Mouse (Mus musculus): ENCODE data around the gene Prkar1a. TPM values are rescaled to one million over a fixed set of nuclear protein-coding genes. Genes with fewer than 3 reads are reported as not detected.
A peak's percentile ranks its signal among the peaks of the same experiment; 100 is the strongest.
"Not testable (repeated sequence)": the region's sequence is repeated elsewhere in the genome, so short reads cannot be mapped to it uniquely, and the experiment has no call there.

The Prkar1a gene
- polyA plus RNA-seq, 1 experiment: 415 TPM

- H3K27ac ChIP-seq (ENCODE audit: insufficient read depth, low read length): no peak overlapping the region
- no peak overlapping the region for H3K4me3 ChIP-seq (ENCODE audit: insufficient read depth, low read length)
- no peaks in the 10 kb centered on the region for H3K4me1 ChIP-seq (ENCODE audit: control insufficient read depth, insufficient read depth, low read length)
- TF ChIP-seq POLR2A (IDR thresholded peaks at IDR 0.05; ENCODE audit: extremely low read depth, insufficient read depth, low read length): no peak
- TF ChIP-seq CTCF (IDR thresholded peaks at IDR 0.05; ENCODE audit: extremely low read depth, insufficient read depth, low read length): no peak
Observed at GRCm38 (mm10) chr11:109616352-109616751, 32.9 kb upstream of the Prkar1a start.

GRCm38 (mm10) chr11:109616766-109617165 lies 32.4 kb upstream of the Prkar1a start:
- no peak overlapping the region for H3K4me3 ChIP-seq (ENCODE audit: insufficient read depth, low read length)
- no peaks in the 10 kb centered on the region for H3K4me1 ChIP-seq (ENCODE audit: control insufficient read depth, insufficient read depth, low read length)
- TF ChIP-seq POLR2A (IDR thresholded peaks at IDR 0.05; ENCODE audit: extremely low read depth, insufficient read depth, low read length) (no peak), CTCF (IDR thresholded peaks at IDR 0.05; ENCODE audit: extremely low read depth, insufficient read depth, low read length) (no peak)
- no peak overlapping the region for H3K27ac ChIP-seq (ENCODE audit: insufficient read depth, low read length)

- peak; percentile 60 for TF ChIP-seq CTCF (IDR thresholded peaks at IDR 0.05; ENCODE audit: extremely low read depth, insufficient read depth, low read length)
- not testable (repeated sequence) for H3K27ac ChIP-seq (ENCODE audit: insufficient read depth, low read length); H3K4me3 ChIP-seq (ENCODE audit: insufficient read depth, low read length); H3K4me1 ChIP-seq (ENCODE audit: control insufficient read depth, insufficient read depth, low read length)
Observed at GRCm38 (mm10) chr11:109619055-109619454, 30.1 kb upstream of the Prkar1a start.

GRCm38 (mm10) chr11:109620356-109620755 lies 28.8 kb upstream of the Prkar1a start:
- no peaks in the 10 kb centered on the region for H3K4me1 ChIP-seq (ENCODE audit: control insufficient read depth, insufficient read depth, low read length)
- no peak overlapping the region for H3K4me3 ChIP-seq (ENCODE audit: insufficient read depth, low read length)
- TF ChIP-seq POLR2A (IDR thresholded peaks at IDR 0.05; ENCODE audit: extremely low read depth, insufficient read depth, low read length): no peak
- TF ChIP-seq CTCF (IDR thresholded peaks at IDR 0.05; ENCODE audit: extremely low read depth, insufficient read depth, low read length): no peak
- H3K27ac ChIP-seq (ENCODE audit: insufficient read depth, low read length): no peak overlapping the region

- no peak overlapping the region for H3K4me3 ChIP-seq (ENCODE audit: insufficient read depth, low read length)
- H3K27ac ChIP-seq (ENCODE audit: insufficient read depth, low read length): no peak overlapping the region
- peak; percentile 35; the same call in 1 of the 2 replicates for TF ChIP-seq CTCF (IDR thresholded peaks at IDR 0.05; ENCODE audit: extremely low read depth, insufficient read depth, low read length)
- TF ChIP-seq POLR2A (IDR thresholded peaks at IDR 0.05; ENCODE audit: extremely low read depth, insufficient read depth, low read length): no peak
- H3K4me1 ChIP-seq (ENCODE audit: control insufficient read depth, insufficient read depth, low read length): no peaks in the 10 kb centered on the region
Observed at GRCm38 (mm10) chr11:109621183-109621582, 28.0 kb upstream of the Prkar1a start.

- H3K4me1 ChIP-seq (ENCODE audit: control insufficient read depth, insufficient read depth, low read length): no peaks in the 10 kb centered on the region
- H3K27ac ChIP-seq (ENCODE audit: insufficient read depth, low read length): no peak overlapping the region
- H3K4me3 ChIP-seq (ENCODE audit: insufficient read depth, low read length): no peak overlapping the region
- TF ChIP-seq POLR2A (IDR thresholded peaks at IDR 0.05; ENCODE audit: extremely low read depth, insufficient read depth, low read length) (no peak), CTCF (IDR thresholded peaks at IDR 0.05; ENCODE audit: extremely low read depth, insufficient read depth, low read length) (no peak)
Observed at GRCm38 (mm10) chr11:109622518-109623037, 26.6 kb upstream of the Prkar1a start.

- Histone ChIP-seq H3K4me1 (ENCODE audit: control insufficient read depth, insufficient read depth, low read length) (no peaks in the 10 kb centered on the region), H3K27ac (ENCODE audit: insufficient read depth, low read length) (no peak overlapping the region), H3K4me3 (ENCODE audit: insufficient read depth, low read length) (no peak overlapping the region)
- TF ChIP-seq CTCF (IDR thresholded peaks at IDR 0.05; ENCODE audit: extremely low read depth, insufficient read depth, low read length) (no peak), POLR2A (IDR thresholded peaks at IDR 0.05; ENCODE audit: extremely low read depth, insufficient read depth, low read length) (no peak)
Observed at GRCm38 (mm10) chr11:109623238-109623637, 26.0 kb upstream of the Prkar1a start.

GRCm38 (mm10) chr11:109627648-109628047 lies 21.6 kb upstream of the Prkar1a start:
- peaks cover 2% of the 10 kb centered on the region; the same call in 1 of the 2 replicates for H3K4me1 ChIP-seq (ENCODE audit: control insufficient read depth, insufficient read depth, low read length)
- TF ChIP-seq POLR2A (IDR thresholded peaks at IDR 0.05; ENCODE audit: extremely low read depth, insufficient read depth, low read length) (no peak), CTCF (IDR thresholded peaks at IDR 0.05; ENCODE audit: extremely low read depth, insufficient read depth, low read length) (peak; percentile 11; the same call in 1 of the 2 replicates)
- no peak overlapping the region for H3K27ac ChIP-seq (ENCODE audit: insufficient read depth, low read length)
- H3K4me3 ChIP-seq (ENCODE audit: insufficient read depth, low read length): no peak overlapping the region

- H3K27ac ChIP-seq (ENCODE audit: insufficient read depth, low read length): no peak overlapping the region
- H3K4me1 ChIP-seq (ENCODE audit: control insufficient read depth, insufficient read depth, low read length): peaks cover 2% of the 10 kb centered on the region; the same call in 1 of the 2 replicates
- no peak overlapping the region for H3K4me3 ChIP-seq (ENCODE audit: insufficient read depth, low read length)
- no peak for TF ChIP-seq CTCF (IDR thresholded peaks at IDR 0.05; ENCODE audit: extremely low read depth, insufficient read depth, low read length)
- TF ChIP-seq POLR2A (IDR thresholded peaks at IDR 0.05; ENCODE audit: extremely low read depth, insufficient read depth, low read length): no peak
Observed at GRCm38 (mm10) chr11:109628099-109628498, 21.1 kb upstream of the Prkar1a start.

- no peak overlapping the region for H3K27ac ChIP-seq (ENCODE audit: insufficient read depth, low read length)
Observed at GRCm38 (mm10) chr11:109629021-109629521, 20.1 kb upstream of the Prkar1a start.

More at GRCm38 (mm10) chr11:109629021-109629521, 20.1 kb upstream of the Prkar1a start:
- peaks cover 2% of the 10 kb centered on the region; the same call in 1 of the 2 replicates for H3K4me1 ChIP-seq (ENCODE audit: control insufficient read depth, insufficient read depth, low read length)
- TF ChIP-seq CTCF (IDR thresholded peaks at IDR 0.05; ENCODE audit: extremely low read depth, insufficient read depth, low read length) (no peak), POLR2A (IDR thresholded peaks at IDR 0.05; ENCODE audit: extremely low read depth, insufficient read depth, low read length) (no peak)
- no peak overlapping the region for H3K4me3 ChIP-seq (ENCODE audit: insufficient read depth, low read length)
